Mouse (Mus musculus) embryo, embryonic 9.5 days (tissue): ENCODE measurements at regions not wholly inside any gene's neighbourhood (a gene's known extent, or its start where the extent isn't known, plus 50 kb on each side); places are given as distances from the start of the nearest gene placed in this dataset.
A peak's percentile ranks its signal among the peaks of the same experiment; 100 is the strongest.

ENCODE experiments used
- DNase-seq: peaks from one replicate; pipeline ENCODE4 v3.0.0-alpha.2; 2017; ENCODE audit errors: extremely low spot score

GRCm38 (mm10) chr3:104712711-104713110 lies 68.1 kb upstream of the Ppm1j start:
- no peak for DNase-seq

- peak; percentile 79 for DNase-seq
Observed at GRCm38 (mm10) chr3:104713836-104714631, 66.8 kb upstream of the Ppm1j start.

GRCm38 (mm10) chr3:104714679-104715326 lies 66.1 kb upstream of the Ppm1j start:
- peak; percentile 61 for DNase-seq
